Mouse (Mus musculus): ENCODE data around the gene Antxr1. TPM values are rescaled to one million over a fixed set of nuclear protein-coding genes. Genes with fewer than 3 reads are reported as not detected.
A peak's percentile ranks its signal among the peaks of the same experiment; 100 is the strongest.

Gene Antxr1
- polyA plus RNA-seq, 1 experiment from 2014 or later: 15.5 TPM

DNA sequence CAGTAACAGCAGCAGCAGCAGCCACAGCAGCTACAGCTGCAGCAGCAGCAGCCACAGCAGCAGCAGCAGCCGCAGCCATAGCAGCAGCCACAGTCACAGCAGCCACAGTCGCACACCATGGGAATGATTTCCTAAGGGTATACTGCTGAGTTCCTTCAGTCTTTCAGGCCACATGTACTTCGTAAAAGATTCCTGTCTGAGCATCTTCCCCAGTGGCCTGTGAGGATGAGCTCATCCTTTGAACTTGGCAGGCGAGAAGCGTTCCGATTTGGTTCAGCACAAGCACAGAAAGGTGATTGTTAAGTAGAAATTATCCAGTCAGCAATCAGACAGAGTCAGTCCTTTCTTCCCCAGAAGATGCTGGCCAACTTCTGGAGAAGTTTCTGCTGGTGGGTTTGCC lies 223.5 kb downstream of the Antxr1 start:
- 75% methylated on average over 6 of the region's 6 CpGs for WGBS
- Histone ChIP-seq H3K9me3 (ENCODE audit: low read depth, low read length) (no peaks in the 10 kb centered on the region), H3K4me2 (no peak overlapping the region), H3K4me3 (ENCODE audit: low read depth, low read length) (no peak overlapping the region), H3K27ac (ENCODE audit: low read depth) (no peak overlapping the region), H3K4me1 (ENCODE audit: insufficient read depth) (no peaks in the 10 kb centered on the region), H3K9ac (no peak overlapping the region), H3K36me3 (ENCODE audit: insufficient read depth) (no peaks in the 10 kb centered on the region), H3K27me3 (ENCODE audit: insufficient read depth, low read length) (no peaks in the 10 kb centered on the region)
- no peak for ATAC-seq (ENCODE audit: insufficient read depth)
- no peak for DNase-seq
- no peak for TF ChIP-seq CTCF (IDR thresholded peaks at IDR 0.05; ENCODE audit: low read depth)

GRCm38 (mm10) chr6:87111493-87111892 lies 224.1 kb downstream of the Antxr1 start:
- Histone ChIP-seq H3K9ac (no peak overlapping the region), H3K4me2 (no peak overlapping the region), H3K4me3 (ENCODE audit: low read depth, low read length) (no peak overlapping the region), H3K27ac (ENCODE audit: low read depth) (no peak overlapping the region), H3K4me1 (ENCODE audit: insufficient read depth) (no peaks in the 10 kb centered on the region), H3K9me3 (ENCODE audit: low read depth, low read length) (no peaks in the 10 kb centered on the region), H3K36me3 (ENCODE audit: insufficient read depth) (no peaks in the 10 kb centered on the region), H3K27me3 (ENCODE audit: insufficient read depth, low read length) (no peaks in the 10 kb centered on the region)
- WGBS: 96% methylated on average over 1 of the region's 1 CpGs
- ATAC-seq (ENCODE audit: insufficient read depth): no peak
- no peak for TF ChIP-seq CTCF (IDR thresholded peaks at IDR 0.05; ENCODE audit: low read depth)
- no peak for DNase-seq

- Histone ChIP-seq H3K4me2 (no peak within 1 kb of the TSS), H3K27ac (ENCODE audit: low read depth) (no peak within 1 kb of the TSS), H3K4me1 (ENCODE audit: insufficient read depth) (peaks cover 9% of the 10 kb centered on the region; the same call in 1 of the 2 replicates), H3K27me3 (ENCODE audit: insufficient read depth, low read length) (no peaks in the 10 kb centered on the region), H3K4me3 (ENCODE audit: low read depth, low read length) (no peak within 1 kb of the TSS), H3K36me3 (ENCODE audit: insufficient read depth) (no peaks in the 10 kb centered on the region), H3K9ac (no peak within 1 kb of the TSS), H3K9me3 (ENCODE audit: low read depth, low read length) (no peaks in the 10 kb centered on the region)
- no peak for ATAC-seq (ENCODE audit: insufficient read depth)
- DNase-seq: no peak
- 73% methylated on average over 11 of the region's 11 CpGs for WGBS
- no peak for TF ChIP-seq CTCF (IDR thresholded peaks at IDR 0.05; ENCODE audit: low read depth)
Measured at GRCm38 (mm10) chr6:87104123-87104796, 231.4 kb downstream of the Antxr1 start, which contains the start of gene D6Ertd527e. D6Ertd527e (plus strand) TSS chr6:87104746.

DNA sequence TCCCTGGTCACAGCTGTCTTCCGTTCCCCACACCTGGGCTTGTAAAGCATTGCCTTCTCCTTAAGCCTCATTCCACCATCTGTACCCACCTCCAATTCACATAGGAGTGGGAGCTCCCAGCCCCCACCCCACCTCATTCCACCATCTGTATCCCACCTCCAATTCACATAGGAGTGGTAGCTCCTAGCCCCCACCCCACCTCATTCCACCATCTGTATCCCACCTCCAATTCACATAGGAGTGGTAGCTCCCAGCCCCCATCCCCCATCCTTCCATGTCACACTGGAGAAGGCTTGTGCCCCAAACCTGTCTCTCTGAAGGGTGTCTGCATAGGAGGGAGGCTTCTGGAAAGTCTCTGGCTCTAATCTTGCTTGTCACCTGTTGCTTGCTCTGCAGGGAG lies 232.3 kb downstream of the Antxr1 start:
- TF ChIP-seq CTCF (IDR thresholded peaks at IDR 0.05; ENCODE audit: low read depth): no peak
- 88% methylated on average over 1 of the region's 1 CpGs for WGBS
- Histone ChIP-seq H3K36me3 (ENCODE audit: insufficient read depth) (no peaks in the 10 kb centered on the region), H3K9me3 (ENCODE audit: low read depth, low read length) (no peaks in the 10 kb centered on the region), H3K9ac (no peak overlapping the region), H3K4me1 (ENCODE audit: insufficient read depth) (peaks cover 9% of the 10 kb centered on the region; the same call in 1 of the 2 replicates), H3K4me3 (ENCODE audit: low read depth, low read length) (no peak overlapping the region), H3K4me2 (no peak overlapping the region), H3K27ac (ENCODE audit: low read depth) (no peak overlapping the region), H3K27me3 (ENCODE audit: insufficient read depth, low read length) (no peaks in the 10 kb centered on the region)
- no peak for ATAC-seq (ENCODE audit: insufficient read depth)
- DNase-seq: no peak

DNA sequence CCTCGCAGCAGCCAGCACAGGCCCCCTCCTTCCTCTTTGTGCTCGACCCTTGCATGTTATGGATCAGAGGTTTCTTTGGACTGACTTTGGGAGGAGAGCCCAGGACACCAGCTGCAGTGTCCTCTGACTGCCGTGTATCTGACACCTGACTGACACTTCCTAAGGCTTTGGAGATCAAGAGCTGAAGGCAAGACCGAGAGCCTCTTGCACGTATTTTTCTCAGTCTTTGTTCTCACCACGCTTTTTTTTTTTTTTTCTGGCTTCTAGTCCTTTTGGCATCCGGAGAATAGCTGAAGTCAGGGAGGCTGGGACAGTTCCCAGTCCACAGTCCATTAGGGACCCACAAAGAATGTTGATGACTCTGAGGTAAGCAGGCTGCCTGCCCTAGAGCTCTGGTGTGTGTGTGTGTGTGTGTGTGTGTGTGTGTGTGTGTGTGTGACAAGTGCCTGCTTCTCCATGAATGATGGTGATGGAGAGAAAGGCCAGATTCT lies 233.2 kb downstream of the Antxr1 start:
- Histone ChIP-seq H3K9me3 (ENCODE audit: low read depth, low read length) (no peaks in the 10 kb centered on the region), H3K4me2 (no peak overlapping the region), H3K9ac (no peak overlapping the region), H3K36me3 (ENCODE audit: insufficient read depth) (no peaks in the 10 kb centered on the region), H3K4me3 (ENCODE audit: low read depth, low read length) (no peak overlapping the region), H3K27ac (ENCODE audit: low read depth) (peak overlapping the region; percentile 43; the same call in 1 of the 2 replicates), H3K4me1 (ENCODE audit: insufficient read depth) (peaks cover 9% of the 10 kb centered on the region; the same call in 1 of the 2 replicates), H3K27me3 (ENCODE audit: insufficient read depth, low read length) (no peaks in the 10 kb centered on the region)
- 21% methylated on average over 7 of the region's 7 CpGs for WGBS
- peak; percentile 39 for DNase-seq
- ATAC-seq (ENCODE audit: insufficient read depth): no peak
- no peak for TF ChIP-seq CTCF (IDR thresholded peaks at IDR 0.05; ENCODE audit: low read depth)

GRCm38 (mm10) chr6:87101955-87102353 lies 233.7 kb downstream of the Antxr1 start:
- no peak overlapping the region for H3K9ac ChIP-seq
- no peaks in the 10 kb centered on the region for H3K9me3 ChIP-seq (ENCODE audit: low read depth, low read length)
- H3K4me3 ChIP-seq (ENCODE audit: low read depth, low read length): no peak overlapping the region
- H3K27ac ChIP-seq (ENCODE audit: low read depth): peak overlapping the region; percentile 43; the same call in 1 of the 2 replicates
- 35% methylated on average over 4 of the region's 4 CpGs for WGBS
- H3K4me2 ChIP-seq: no peak overlapping the region
- H3K4me1 ChIP-seq (ENCODE audit: insufficient read depth): peaks cover 9% of the 10 kb centered on the region; the same call in 1 of the 2 replicates
- no peaks in the 10 kb centered on the region for H3K36me3 ChIP-seq (ENCODE audit: insufficient read depth)
- TF ChIP-seq CTCF (IDR thresholded peaks at IDR 0.05; ENCODE audit: low read depth): no peak
- H3K27me3 ChIP-seq (ENCODE audit: insufficient read depth, low read length): no peaks in the 10 kb centered on the region
- ATAC-seq (ENCODE audit: insufficient read depth) (peak; percentile 13; the same call in 1 of the 2 replicates), DNase-seq (no peak)

GRCm38 (mm10) chr6:87101281-87101954 lies 234.2 kb downstream of the Antxr1 start:
- Histone ChIP-seq H3K9me3 (ENCODE audit: low read depth, low read length) (no peaks in the 10 kb centered on the region), H3K36me3 (ENCODE audit: insufficient read depth) (no peaks in the 10 kb centered on the region), H3K9ac (0 out of 2 replicates have a peak overlapping the region, but pooled peaks have one; percentile 35), H3K4me3 (ENCODE audit: low read depth, low read length) (0 out of 2 replicates have a peak overlapping the region, but pooled peaks have one; percentile 14), H3K4me2 (peak overlapping the region; percentile 58), H3K27ac (ENCODE audit: low read depth) (peak overlapping the region; percentile 43; the same call in 1 of the 2 replicates), H3K27me3 (ENCODE audit: insufficient read depth, low read length) (no peaks in the 10 kb centered on the region), H3K4me1 (ENCODE audit: insufficient read depth) (peaks cover 9% of the 10 kb centered on the region; the same call in 1 of the 2 replicates)
- peak; percentile 68 for ATAC-seq (ENCODE audit: insufficient read depth)
- 10% methylated on average over 12 of the region's 12 CpGs for WGBS
- peak; percentile 90 for TF ChIP-seq CTCF (IDR thresholded peaks at IDR 0.05; ENCODE audit: low read depth)
- DNase-seq: peak; percentile 96
